Mouse (Mus musculus) skeletal muscle tissue, adult 2 months (tissue): ENCODE measurements around the gene Cyth1.

Experiments
- DNase-seq: peaks from one replicate; pipeline ENCODE4 v3.0.0-alpha.2; 2012; ENCODE audit warnings: low read depth, low spot score

Gene Cyth1

GRCm38 (mm10) chr11:118156480-118157060, 91.8 kb downstream of the Cyth1 start:
- no peak for DNase-seq

- DNase-seq = no peak
These were observed 95.4 kb downstream of the Cyth1 start for GRCm38 (mm10) chr11:118152964-118153363.

GRCm38 (mm10) chr11:118151423-118152180, 96.8 kb downstream of the Cyth1 start:
- DNase-seq = no peak

GRCm38 (mm10) chr11:118150115-118150701, 98.2 kb downstream of the Cyth1 start:
- DNase-seq = no peak

- DNase-seq = no peak
These were observed 100.3 kb downstream of the Cyth1 start for GRCm38 (mm10) chr11:118147877-118148637.

GRCm38 (mm10) chr11:118146446-118146845, 101.9 kb downstream of the Cyth1 start:
- no peak for DNase-seq

GRCm38 (mm10) chr11:118145771-118146351, 102.5 kb downstream of the Cyth1 start:
- DNase-seq = peak; percentile 72

- DNase-seq = no peak
These were observed 103.3 kb downstream of the Cyth1 start for GRCm38 (mm10) chr11:118145092-118145491.

- no peak for DNase-seq
These were observed 104.7 kb downstream of the Cyth1 start for GRCm38 (mm10) chr11:118143731-118144130.

GRCm38 (mm10) chr11:118142547-118143165, 105.7 kb downstream of the Cyth1 start:
- no peak for DNase-seq

GRCm38 (mm10) chr11:118140771-118141565, 107.4 kb downstream of the Cyth1 start:
- peak; percentile 37 for DNase-seq

GRCm38 (mm10) chr11:118138347-118138746, 110.0 kb downstream of the Cyth1 start:
- DNase-seq = no peak

- DNase-seq = no peak
These were observed 112.2 kb downstream of the Cyth1 start for GRCm38 (mm10) chr11:118136172-118136632.

- DNase-seq = peak; percentile 34
These were observed 113.1 kb downstream of the Cyth1 start for GRCm38 (mm10) chr11:118135271-118135670.

GRCm38 (mm10) chr11:118133752-118134169, 114.6 kb downstream of the Cyth1 start:
- DNase-seq = no peak

GRCm38 (mm10) chr11:118133133-118133751, 115.2 kb downstream of the Cyth1 start:
- no peak for DNase-seq

- DNase-seq = no peak
These were observed 116.3 kb downstream of the Cyth1 start for GRCm38 (mm10) chr11:118132136-118132535.

GRCm38 (mm10) chr11:118130534-118130933, 117.9 kb downstream of the Cyth1 start, which contains the start of gene Dnah17:
Dnah17 (minus strand) TSS chr11:118130634.
- DNase-seq = no peak

GRCm38 (mm10) chr11:118129812-118130211, 118.6 kb downstream of the Cyth1 start:
- DNase-seq = no peak

- DNase-seq = no peak
These were observed 126.8 kb downstream of the Cyth1 start for GRCm38 (mm10) chr11:118121592-118121991.
